Mouse (Mus musculus) adrenal gland, postnatal 25 days (tissue): ENCODE data around the gene Slc16a14. TPM values are rescaled to one million over a fixed set of nuclear protein-coding genes. Genes with fewer than 3 reads are reported as not detected.
"Not testable (repeated sequence)": the region's sequence is repeated elsewhere in the genome, so short reads cannot be mapped to it uniquely, and the experiment has no call there.

Experiments
- DNase-seq: peaks from one replicate; pipeline ENCODE4 v3.0.0; 2021; ENCODE audit warnings: mixed read lengths
- long read RNA-seq: library from polyadenylated mRNA; stranded (forward); transcript quantifications from one replicate; pipeline ENCODE4 v2.0.0, GENCODE M21; 2021
- total RNA-seq: library from RNA; stranded (reverse); gene quantifications from 2 replicates; pipeline ENCODE4 v1.2.3, GENCODE M21; 2021

The Slc16a14 gene
- total RNA-seq = 4.2 and 4.9 TPM in 2 replicates
- long read RNA-seq = 0 reads

DNA sequence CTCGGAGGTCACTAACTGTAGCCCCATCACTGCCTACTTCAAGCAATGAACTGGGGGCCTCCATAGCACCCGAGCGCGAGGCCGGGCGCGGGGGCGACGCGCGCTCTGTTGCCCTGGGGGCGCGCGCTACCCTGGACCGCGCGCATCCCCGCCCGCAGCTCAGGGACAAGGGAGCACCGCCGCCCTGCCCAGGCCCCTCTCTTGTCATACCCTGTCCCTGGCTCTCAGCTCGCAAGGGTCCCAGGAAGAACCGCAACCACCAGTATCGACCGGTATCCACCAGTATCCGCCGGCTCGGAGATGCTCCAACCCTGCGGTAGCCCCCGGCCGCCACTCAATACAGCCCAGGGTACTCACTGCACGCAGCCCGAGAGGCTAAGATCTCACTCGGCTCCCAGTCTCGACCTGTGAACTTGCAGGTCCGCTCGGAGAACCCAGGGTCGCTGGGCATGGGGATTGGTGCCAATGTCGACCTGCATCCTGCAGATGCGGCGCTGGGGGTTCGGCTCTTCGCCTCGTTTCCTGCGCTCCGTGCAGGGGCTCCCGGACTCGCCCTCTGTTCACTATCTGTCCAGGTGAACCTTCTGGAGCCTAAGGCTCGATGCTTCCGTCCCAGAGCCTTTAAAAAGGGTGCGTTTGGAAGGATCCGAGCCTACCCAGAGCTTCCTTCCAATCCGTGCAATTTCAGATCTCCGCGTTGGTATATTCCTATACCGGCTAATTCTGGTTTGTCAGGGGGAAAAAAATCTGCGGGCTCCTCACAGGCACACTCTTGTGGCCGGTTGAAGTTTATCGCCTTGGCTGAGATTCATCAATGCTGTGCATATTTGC lies at the start of gene Slc16a14:
TSS of gene Slc16a14 (minus strand) at position 632 of the 831 bp plus-strand sequence.
- peak; percentile 34 for DNase-seq

- not testable (repeated sequence) for DNase-seq
These were observed 26.8 kb upstream of the Slc16a14 start for GRCm38 (mm10) chr1:84961779-84962178.

GRCm38 (mm10) chr1:84957713-84958112 lies 22.8 kb upstream of the Slc16a14 start:
- not testable (repeated sequence) for DNase-seq

- not testable (repeated sequence) for DNase-seq
These were observed 21.8 kb upstream of the Slc16a14 start for GRCm38 (mm10) chr1:84956771-84957170.

GRCm38 (mm10) chr1:84952456-84953181 lies 17.7 kb upstream of the Slc16a14 start:
- DNase-seq = no peak

- DNase-seq = peak; percentile 71
These were observed 16.6 kb upstream of the Slc16a14 start for GRCm38 (mm10) chr1:84951566-84951965.

- DNase-seq = no peak
These were observed 12.5 kb upstream of the Slc16a14 start for GRCm38 (mm10) chr1:84947390-84947789.

- DNase-seq = no peak
These were observed 11.0 kb upstream of the Slc16a14 start for GRCm38 (mm10) chr1:84945950-84946349.

GRCm38 (mm10) chr1:84943549-84943948 lies 8.6 kb upstream of the Slc16a14 start:
- DNase-seq = no peak

DNA sequence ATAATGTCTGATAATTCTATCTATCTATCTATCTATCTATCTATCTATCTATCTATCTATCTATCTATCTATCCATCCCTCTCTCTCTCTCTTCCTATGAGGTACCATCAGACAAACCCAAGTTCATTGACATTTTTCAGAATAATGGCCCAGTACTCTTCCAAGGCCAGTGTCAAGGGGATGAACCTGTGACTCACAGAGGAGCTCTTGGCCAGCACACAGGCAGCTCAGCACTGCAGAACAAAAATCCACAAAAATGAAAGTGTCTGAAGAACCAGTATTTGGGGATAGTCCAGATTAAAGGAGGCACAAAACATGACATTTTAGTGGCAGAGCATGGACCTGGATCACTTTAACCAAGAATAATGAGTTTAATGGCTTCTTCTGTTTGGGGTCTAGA lies 7.7 kb upstream of the Slc16a14 start:
- no peak for DNase-seq

GRCm38 (mm10) chr1:84940322-84940721 lies 5.4 kb upstream of the Slc16a14 start:
- DNase-seq = no peak

- no peak for DNase-seq
These were observed 4.5 kb upstream of the Slc16a14 start for GRCm38 (mm10) chr1:84939466-84939865.

DNA sequence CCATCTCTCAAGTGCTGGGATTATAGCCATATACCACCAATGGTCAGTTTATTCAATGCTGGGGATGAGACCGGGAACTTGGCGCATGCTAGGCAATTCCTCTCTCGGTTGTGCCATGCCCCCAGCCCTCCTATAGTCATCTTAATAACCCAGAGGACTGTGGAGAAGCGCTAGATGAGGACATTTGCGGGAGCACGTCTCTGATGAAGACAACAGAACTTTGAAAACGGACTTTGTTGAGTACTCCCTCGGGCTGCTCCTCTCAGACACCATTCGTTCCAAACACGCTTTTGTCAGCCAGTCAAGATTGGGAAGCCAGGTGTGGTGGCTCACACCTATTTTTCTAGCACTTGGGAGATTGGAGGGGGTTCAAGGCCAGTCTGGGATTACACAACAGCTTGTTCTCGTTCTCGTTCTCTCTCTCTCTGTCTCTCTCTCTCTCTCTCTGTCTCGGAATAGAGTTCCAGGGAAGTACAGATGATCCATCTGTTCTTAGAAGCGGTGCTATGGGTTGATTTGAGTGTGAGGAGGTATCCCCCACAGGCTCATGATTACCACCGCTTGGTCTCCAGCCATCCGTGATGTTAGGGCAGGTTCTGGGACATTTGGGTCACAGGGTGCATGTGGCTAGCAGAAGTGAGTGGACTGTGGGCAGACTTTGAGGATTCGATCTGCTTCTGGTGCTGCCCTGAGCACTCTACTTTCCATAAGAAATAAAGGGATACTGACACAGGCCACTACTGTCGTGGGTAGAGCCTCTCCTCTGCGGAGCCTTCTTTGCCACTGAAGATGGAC lies 2.0 kb upstream of the Slc16a14 start:
- DNase-seq = no peak

GRCm38 (mm10) chr1:84935668-84936067 lies 734 bp upstream of the Slc16a14 start:
- DNase-seq = peak; percentile 71

GRCm38 (mm10) chr1:84934151-84934502 lies 807 bp downstream of the Slc16a14 start:
- DNase-seq = no peak

DNA sequence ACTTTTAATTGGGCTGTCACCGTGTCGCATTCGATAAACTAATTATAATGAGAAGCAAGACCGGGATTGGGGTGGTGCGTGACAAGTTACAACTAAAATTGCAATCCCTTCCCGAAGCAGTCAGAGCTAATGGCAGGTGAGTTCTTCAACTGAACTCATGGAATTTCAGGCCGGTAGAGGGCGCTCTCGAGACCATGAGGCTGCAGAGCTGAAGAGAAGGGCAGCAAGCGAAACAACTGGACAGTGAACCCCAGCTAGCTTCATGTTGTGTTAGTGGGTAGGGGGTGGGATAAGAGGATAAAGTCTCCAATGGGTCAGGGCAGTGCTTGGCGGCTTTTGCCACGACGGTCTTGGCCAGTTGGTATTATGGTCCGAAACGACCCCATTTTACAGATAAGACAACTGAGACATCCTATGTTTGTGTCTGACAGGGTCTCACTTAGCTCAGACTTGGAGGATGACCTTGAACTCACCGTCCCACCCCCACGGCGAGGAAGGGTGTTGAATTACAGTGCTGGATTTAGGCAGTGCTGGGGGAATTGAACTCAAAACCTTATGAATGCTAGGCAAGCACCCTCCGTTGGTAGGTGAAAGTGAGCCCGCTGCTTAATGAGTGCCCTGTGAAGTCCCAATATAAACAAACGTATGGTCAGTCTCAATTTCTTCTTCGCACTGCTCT lies 1.3 kb downstream of the Slc16a14 start:
- peak; percentile 90 for DNase-seq

GRCm38 (mm10) chr1:84925599-84925998 lies 9.3 kb downstream of the Slc16a14 start:
- no peak for DNase-seq

GRCm38 (mm10) chr1:84924134-84924533 lies 10.8 kb downstream of the Slc16a14 start:
- DNase-seq = no peak

GRCm38 (mm10) chr1:84923432-84923831 lies 11.5 kb downstream of the Slc16a14 start:
- no peak for DNase-seq

DNA sequence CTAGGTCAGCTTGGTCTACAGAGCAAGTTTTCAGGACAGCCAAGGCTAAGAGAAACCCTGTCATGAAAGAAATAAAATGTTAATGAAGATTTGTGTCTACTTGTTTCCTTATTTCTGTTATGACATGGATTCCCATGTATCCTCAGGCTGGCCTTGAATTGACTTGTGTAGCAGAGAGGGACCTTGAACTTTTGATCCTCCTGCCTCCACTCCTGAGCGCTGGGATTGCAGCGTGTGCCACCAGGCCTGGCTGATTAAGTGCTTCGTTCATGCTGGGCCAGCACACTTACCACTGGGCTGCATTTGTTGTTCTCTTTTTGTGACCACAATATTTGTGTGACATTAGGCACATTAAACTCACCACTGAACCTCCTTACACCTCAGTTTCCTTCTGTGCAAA lies 16.1 kb downstream of the Slc16a14 start:
- DNase-seq = no peak

- DNase-seq = no peak
These were observed 19.9 kb downstream of the Slc16a14 start for GRCm38 (mm10) chr1:84915010-84915409.

DNA sequence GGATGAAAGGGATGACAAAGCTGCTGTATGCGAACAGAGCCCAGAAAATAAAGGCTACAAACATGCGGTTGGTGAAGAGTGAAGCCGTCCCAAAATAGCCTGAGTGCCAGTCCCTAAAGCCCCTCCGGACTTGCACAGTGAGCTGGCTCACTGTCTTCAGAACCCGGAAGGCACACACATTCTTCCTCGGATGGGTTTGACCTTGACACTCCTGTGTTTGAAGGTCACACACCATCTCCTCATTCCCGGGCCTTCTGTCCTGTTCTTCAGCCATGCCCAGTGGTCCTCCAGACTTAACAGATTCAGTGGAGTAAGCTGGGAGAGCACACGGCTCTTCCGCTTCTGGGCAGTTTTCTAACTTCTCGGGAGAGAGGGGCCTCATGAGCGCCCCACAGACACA lies 22.4 kb downstream of the Slc16a14 start:
- DNase-seq = no peak
